Mouse (Mus musculus) hindbrain, embryonic 11.5 days (tissue): Measurements from ENCODE around the gene Chrm5. TPM values are rescaled to one million over a fixed set of nuclear protein-coding genes. Genes with fewer than 3 reads are reported as not detected.

ENCODE experiments used
- ATAC-seq: fragments of 200-750 bp; cut with Nextera tagmentation; 2 replicates; pipeline ENCODE4 v1.8.0; 2017; ENCODE audit warnings: mild to moderate bottlenecking, moderate TSS enrichment, moderate library complexity; ENCODE audit not compliant: low FRiP score
- DNase-seq: peaks from one replicate; pipeline ENCODE4 v3.0.0-alpha.2; 2015; ENCODE audit warnings: low spot score
- H3K27ac ChIP-seq: fragments of 300-500 bp; sonication (generic); 2 replicates; pipeline ENCODE4 v1.5.1; 2014; ENCODE audit warnings: mild to moderate bottlenecking, low read depth, low read length
- H3K27me3 ChIP-seq: fragments of 300-500 bp; sonication (generic); 2 replicates; pipeline ENCODE4 v1.6.1; 2014; ENCODE audit warnings: mild to moderate bottlenecking, low read length, moderate library complexity, mixed read lengths; ENCODE audit not compliant: control insufficient read depth, insufficient read depth
- H3K36me3 ChIP-seq: fragments of 300-500 bp; sonication (generic); 2 replicates; pipeline ENCODE4 v1.6.1; 2014; ENCODE audit warnings: mild to moderate bottlenecking, low read length, moderate library complexity, mixed read lengths; ENCODE audit not compliant: control insufficient read depth, insufficient read depth
- H3K4me1 ChIP-seq: fragments of 300-500 bp; sonication (generic); replicated peaks from 2 replicates; pipeline ENCODE4 v1.6.1; 2014; ENCODE audit warnings: low read length, mixed read lengths; ENCODE audit not compliant: control insufficient read depth, insufficient read depth
- H3K4me2 ChIP-seq: fragments of 300-500 bp; sonication (generic); replicated peaks from 2 replicates; pipeline ENCODE4 v1.6.1; 2014; ENCODE audit warnings: mild to moderate bottlenecking, low read depth, low read length
- H3K4me3 ChIP-seq: fragments of 300-500 bp; sonication (generic); 2 replicates; pipeline ENCODE4 v1.5.1; 2014; ENCODE audit warnings: low read depth, low read length
- H3K9ac ChIP-seq: fragments of 300-500 bp; sonication (generic); 2 replicates; pipeline ENCODE4 v1.6.1; 2014; ENCODE audit warnings: low read depth, low read length
- H3K9me3 ChIP-seq: fragments of 300-500 bp; sonication (generic); 2 replicates; pipeline ENCODE4 v1.6.1; 2016; ENCODE audit warnings: low read length; ENCODE audit not compliant: control insufficient read depth
- WGBS: fragments of 180-500 bp; shearing (Covaris S2); extraction: QIAGEN DNeasy Blood & Tissue Kit; methylation state at CpG from one replicate; pipeline ENCODE4 v1.1.7; 2014; 5-methylcytosine and 5-hydroxymethylcytosine counted together
- polyA plus RNA-seq: library from polyadenylated mRNA; unstranded; fragments of >200 nt; fragmentation: Nextera tagmentation; extraction: Ambion mirVana; gene quantifications from 2 replicates; pipeline ENCODE4 v1.2.1, GENCODE M21; 2014

The Chrm5 gene
- polyA plus RNA-seq, 1 experiment from 2014 or later = 0.17 TPM

- Histone ChIP-seq H3K4me3 (no peak overlapping the region), H3K9me3 (no peaks in the 10 kb centered on the region), H3K36me3 (no peaks in the 10 kb centered on the region), H3K4me1 (no peaks in the 10 kb centered on the region), H3K9ac (no peak overlapping the region), H3K27ac (no peak overlapping the region), H3K27me3 (no peaks in the 10 kb centered on the region), H3K4me2 (no peak overlapping the region)
- DNase-seq (no peak), ATAC-seq (no peak)
- WGBS = 86% methylated on average over 5 of the region's 5 CpGs
Measured at GRCm38 (mm10) chr2:112506841-112507435, 26.4 kb upstream of the Chrm5 start.

DNA sequence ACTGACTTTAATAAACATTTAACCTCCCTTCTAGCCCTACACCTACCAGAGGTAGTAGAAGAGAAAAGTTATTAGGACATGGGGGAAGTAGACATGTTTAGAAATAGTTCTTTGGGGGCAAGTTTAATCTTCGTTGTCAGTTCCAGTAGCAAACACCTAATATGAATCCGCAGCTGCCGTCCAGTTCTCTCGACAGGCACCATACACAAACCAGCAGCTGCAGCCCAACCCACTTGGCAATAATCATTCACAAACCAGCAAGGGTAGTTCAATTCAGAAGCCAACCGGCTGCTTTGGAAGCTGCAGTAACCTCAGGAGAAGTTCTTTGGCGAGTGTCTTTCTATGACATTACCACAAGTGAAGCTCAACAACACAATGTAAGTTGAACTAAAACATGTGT, 23.4 kb upstream of the Chrm5 start:
- Histone ChIP-seq H3K9ac (no peak overlapping the region), H3K4me3 (no peak overlapping the region), H3K27ac (no peak overlapping the region), H3K4me2 (no peak overlapping the region), H3K27me3 (no peaks in the 10 kb centered on the region), H3K36me3 (no peaks in the 10 kb centered on the region), H3K9me3 (no peaks in the 10 kb centered on the region), H3K4me1 (no peaks in the 10 kb centered on the region)
- ATAC-seq (no peak), DNase-seq (no peak)
- 93% methylated on average over 6 of the region's 6 CpGs for WGBS

DNA sequence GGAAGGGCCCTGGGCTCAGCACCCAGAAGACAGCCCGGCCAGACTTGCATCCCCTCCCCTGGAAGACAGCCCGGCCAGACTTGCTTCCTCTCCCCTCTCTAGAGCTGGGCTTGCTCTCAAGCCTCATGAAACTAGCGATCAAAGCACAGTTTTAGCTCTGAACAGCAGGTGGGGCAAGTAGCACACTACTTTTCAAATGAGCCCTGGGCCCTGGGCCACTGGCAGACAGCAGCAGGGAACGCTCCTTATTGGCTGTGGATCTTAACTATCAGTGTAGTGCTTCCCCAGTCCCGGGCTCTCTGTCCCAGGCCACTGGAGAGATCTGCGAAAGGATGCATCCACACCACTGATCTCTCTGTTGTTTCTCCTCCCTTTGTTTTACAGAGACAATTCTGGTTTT, 20.6 kb upstream of the Chrm5 start:
- Histone ChIP-seq H3K9me3 (no peaks in the 10 kb centered on the region), H3K4me3 (no peak overlapping the region), H3K27me3 (no peaks in the 10 kb centered on the region), H3K27ac (no peak overlapping the region), H3K4me1 (no peaks in the 10 kb centered on the region), H3K9ac (no peak overlapping the region), H3K36me3 (no peaks in the 10 kb centered on the region), H3K4me2 (no peak overlapping the region)
- ATAC-seq (peak; percentile 95), DNase-seq (peak; percentile 75)
- WGBS = 3% methylated on average over 6 of the region's 6 CpGs

GRCm38 (mm10) chr2:112497851-112498250, 17.3 kb upstream of the Chrm5 start:
- WGBS = 83% methylated on average over 7 of the region's 7 CpGs

DNA sequence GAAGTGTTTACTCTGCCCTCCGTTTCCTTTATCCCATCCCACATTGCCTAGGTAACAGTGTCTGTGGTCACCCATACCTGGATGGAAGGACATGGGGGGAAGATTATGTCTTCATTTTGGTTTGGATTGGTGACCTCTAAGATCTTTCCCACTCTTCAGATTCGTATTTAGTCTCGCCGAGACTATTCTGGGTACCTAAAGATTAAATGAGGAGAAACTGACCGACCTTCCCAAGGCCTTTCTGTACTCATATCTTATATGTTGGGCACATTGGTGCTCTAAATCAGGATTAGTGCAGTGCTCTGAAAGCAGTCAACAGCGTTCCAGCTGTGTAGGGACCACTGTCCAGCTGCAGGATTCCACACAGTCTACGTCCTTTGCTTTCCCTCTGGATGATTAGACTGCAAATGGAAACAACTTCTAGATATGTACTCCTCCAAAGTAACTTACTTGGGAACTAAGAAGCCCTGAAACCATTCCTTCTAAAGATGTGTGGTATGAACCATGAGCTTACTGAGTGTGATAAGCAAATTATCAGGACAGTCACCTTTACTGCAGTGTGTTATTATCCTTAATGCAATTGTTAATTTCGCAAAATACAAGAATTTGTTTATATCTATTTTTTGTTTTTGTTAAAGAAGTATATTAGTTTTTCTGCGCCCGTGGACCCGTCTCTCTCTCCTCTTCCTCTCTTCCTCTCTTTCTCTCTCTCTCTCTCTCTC, 13.1 kb upstream of the Chrm5 start:
- no peak for DNase-seq
- Histone ChIP-seq H3K4me3 (peak overlapping the region; percentile 72), H3K4me1 (no peaks in the 10 kb centered on the region), H3K9ac (peak overlapping the region; percentile 99), H3K9me3 (no peaks in the 10 kb centered on the region), H3K4me2 (peak overlapping the region; percentile 76), H3K36me3 (no peaks in the 10 kb centered on the region), H3K27ac (peak overlapping the region; percentile 98; the same call in 1 of the 2 replicates), H3K27me3 (no peaks in the 10 kb centered on the region)
- ATAC-seq = peak; percentile 8
- 51% methylated on average over 11 of the region's 11 CpGs for WGBS

More at GRCm38 (mm10) chr2:112497851-112498250, 17.3 kb upstream of the Chrm5 start:
- Histone ChIP-seq H3K4me2 (no peak overlapping the region), H3K27me3 (no peaks in the 10 kb centered on the region), H3K27ac (no peak overlapping the region), H3K9ac (no peak overlapping the region), H3K4me1 (no peaks in the 10 kb centered on the region), H3K4me3 (no peak overlapping the region), H3K9me3 (no peaks in the 10 kb centered on the region), H3K36me3 (no peaks in the 10 kb centered on the region)
- no peak for DNase-seq
- ATAC-seq = no peak

GRCm38 (mm10) chr2:112492856-112493538, 12.4 kb upstream of the Chrm5 start, which contains the start of gene Aven:
Aven (plus strand) TSS chr2:112492964.
- DNase-seq = peak; percentile 87
- no peaks in the 10 kb centered on the region for H3K9me3 ChIP-seq
- H3K4me1 ChIP-seq = no peaks in the 10 kb centered on the region
- H3K4me3 ChIP-seq = peak within 1 kb of the TSS; percentile 72
- peak within 1 kb of the TSS; percentile 98 for H3K27ac ChIP-seq
- H3K9ac ChIP-seq = peak within 1 kb of the TSS; percentile 99
- H3K27me3 ChIP-seq = no peaks in the 10 kb centered on the region
- ATAC-seq = peak; percentile 96
- under 1% methylated on average over 54 of the region's 87 CpGs for WGBS
- no peaks in the 10 kb centered on the region for H3K36me3 ChIP-seq
- H3K4me2 ChIP-seq = peak within 1 kb of the TSS; percentile 76

DNA sequence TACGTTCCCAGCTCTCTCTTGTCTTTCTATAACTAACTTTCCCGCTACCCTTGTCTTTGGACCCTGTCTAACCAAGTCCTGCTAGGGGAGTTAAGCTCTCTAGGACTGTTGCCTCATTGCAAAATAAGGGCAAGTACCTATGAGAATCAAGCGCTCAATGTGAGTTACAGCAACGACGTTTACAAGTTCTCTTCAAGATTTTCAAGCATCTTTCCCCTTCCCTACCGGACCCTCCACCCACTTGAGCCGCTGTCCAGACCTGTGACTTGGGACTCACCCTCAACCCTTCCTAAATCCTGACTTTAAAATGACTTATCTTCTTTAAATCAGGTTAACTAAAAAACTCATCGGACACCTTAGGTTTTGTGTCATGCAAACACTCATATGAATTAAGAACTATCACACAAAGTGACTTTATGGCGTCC, 11.9 kb upstream of the Chrm5 start:
- H3K27ac ChIP-seq = peak overlapping the region; percentile 98
- H3K27me3 ChIP-seq = no peaks in the 10 kb centered on the region
- H3K4me2 ChIP-seq = peak overlapping the region; percentile 76
- no peaks in the 10 kb centered on the region for H3K36me3 ChIP-seq
- H3K9me3 ChIP-seq = no peaks in the 10 kb centered on the region
- H3K4me1 ChIP-seq = no peaks in the 10 kb centered on the region
- peak overlapping the region; percentile 72 for H3K4me3 ChIP-seq
- peak; percentile 25 for ATAC-seq
- peak overlapping the region; percentile 99 for H3K9ac ChIP-seq
- peak; percentile 61 for DNase-seq
- 11% methylated on average over 9 of the region's 9 CpGs for WGBS

GRCm38 (mm10) chr2:112491629-112492028, 11.1 kb upstream of the Chrm5 start:
- DNase-seq (no peak), ATAC-seq (no peak)
- Histone ChIP-seq H3K27ac (no peak overlapping the region), H3K27me3 (no peaks in the 10 kb centered on the region), H3K36me3 (no peaks in the 10 kb centered on the region), H3K9ac (no peak overlapping the region), H3K4me2 (no peak overlapping the region), H3K9me3 (no peaks in the 10 kb centered on the region), H3K4me3 (no peak overlapping the region), H3K4me1 (no peaks in the 10 kb centered on the region)
- WGBS = 76% methylated on average over 5 of the region's 5 CpGs
